Mouse (Mus musculus): ENCODE data around the gene Rho. TPM values are rescaled to one million over a fixed set of nuclear protein-coding genes. Genes with fewer than 3 reads are reported as not detected.
A peak's percentile ranks its signal among the peaks of the same experiment; 100 is the strongest.

Rho gene
- polyA plus RNA-seq, 1 experiment = 0.19 TPM

DNA sequence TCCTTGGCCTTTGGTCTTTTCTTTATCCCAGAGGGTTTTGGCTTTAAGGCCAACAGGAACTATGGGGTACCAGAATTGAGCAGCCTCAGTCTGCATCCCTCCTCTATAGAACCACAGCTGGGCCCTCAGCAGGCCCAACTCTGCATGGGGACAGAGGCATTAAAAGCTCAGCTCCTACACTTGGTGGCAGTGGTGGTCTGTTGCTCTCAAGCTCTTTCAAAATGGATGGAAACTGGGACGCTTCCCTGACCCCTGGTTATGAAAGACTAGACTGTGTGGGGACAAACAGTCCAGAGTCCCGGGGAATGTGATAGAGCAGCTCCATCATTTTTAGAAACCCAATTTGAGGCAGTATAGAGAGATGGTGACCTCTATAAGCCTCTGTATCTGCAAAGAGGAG, 6.5 kb downstream of the Rho start:
- H3K27me3 ChIP-seq (ENCODE audit: control insufficient read depth, insufficient read depth, insufficient read length) = no peaks in the 10 kb centered on the region
- H3K4me2 ChIP-seq (ENCODE audit: low read depth) = no peak overlapping the region
- TF ChIP-seq REST (IDR thresholded peaks at IDR 0.05; ENCODE audit: insufficient read depth, insufficient read length) = no peak
- no peak for TF ChIP-seq CEBPB (IDR thresholded peaks at IDR 0.05; ENCODE audit: insufficient read depth, poor library complexity, severe bottlenecking)
- TF ChIP-seq MYOD1 (IDR thresholded peaks at IDR 0.05; ENCODE audit: control insufficient read depth in 1 of 3, insufficient read length in 2 of 3, low read depth in 2 of 3) = no peak
- TF ChIP-seq E2F4 (IDR thresholded peaks at IDR 0.05; ENCODE audit: insufficient read depth) = no peak
- TF ChIP-seq TCF12 (IDR thresholded peaks at IDR 0.05; ENCODE audit: insufficient read depth, poor library complexity, severe bottlenecking) = no peak
- no peak for TF ChIP-seq TCF3 (IDR thresholded peaks at IDR 0.05; ENCODE audit: insufficient read length, low read depth)
- TF ChIP-seq MAX (IDR thresholded peaks at IDR 0.05; ENCODE audit: low read depth) = no peak
- no peak for TF ChIP-seq USF1 (IDR thresholded peaks at IDR 0.05; ENCODE audit: low read depth)
- no peak for TF ChIP-seq POLR2AphosphoS2 (IDR thresholded peaks at IDR 0.05; ENCODE audit: insufficient read length, low read depth)
- TF ChIP-seq SRF (IDR thresholded peaks at IDR 0.05; ENCODE audit: control insufficient read depth, insufficient read length, low read depth) = no peak
- TF ChIP-seq POLR2A (IDR thresholded peaks at IDR 0.05; ENCODE audit: insufficient read length, low read depth) = no peak
- no peak for TF ChIP-seq MYOG (IDR thresholded peaks at IDR 0.05; ENCODE audit: control insufficient read depth in 1 of 3, insufficient read depth in 1 of 3, insufficient read length in 2 of 3, low read depth in 2 of 3)
- no peaks in the 10 kb centered on the region for H3K79me2 ChIP-seq (ENCODE audit: control insufficient read depth, insufficient read depth)
- H3ac ChIP-seq (ENCODE audit: control insufficient read depth, insufficient read length) = no peak overlapping the region
- no peaks in the 10 kb centered on the region for H3K36me3 ChIP-seq (ENCODE audit: control insufficient read depth, insufficient read depth)
- H3K4me3 ChIP-seq = no peak overlapping the region

DNA sequence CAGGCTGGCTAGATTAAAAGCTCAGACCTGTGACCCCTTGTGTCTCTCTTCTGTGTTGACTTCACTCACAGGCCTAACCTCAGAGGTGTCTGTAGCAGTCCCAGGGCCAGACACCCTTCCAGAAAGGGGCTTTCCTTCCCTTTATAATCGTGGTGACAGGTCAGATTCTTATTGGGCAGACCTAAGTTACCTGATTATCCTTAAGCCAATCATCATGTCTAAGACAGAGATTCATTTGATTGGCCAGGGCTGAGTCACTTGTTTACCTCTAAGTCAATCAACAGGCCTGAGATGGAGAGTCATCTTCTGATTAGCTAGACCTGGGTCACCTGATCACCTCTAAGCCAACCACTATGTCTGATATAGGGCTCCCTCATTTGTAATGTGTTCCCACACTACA, 7.2 kb downstream of the Rho start:
- TF ChIP-seq E2F4 (IDR thresholded peaks at IDR 0.05; ENCODE audit: insufficient read depth) = no peak
- no peak for TF ChIP-seq USF1 (IDR thresholded peaks at IDR 0.05; ENCODE audit: low read depth)
- no peak for TF ChIP-seq SRF (IDR thresholded peaks at IDR 0.05; ENCODE audit: control insufficient read depth, insufficient read length, low read depth)
- no peak for TF ChIP-seq POLR2AphosphoS2 (IDR thresholded peaks at IDR 0.05; ENCODE audit: insufficient read length, low read depth)
- TF ChIP-seq TCF3 (IDR thresholded peaks at IDR 0.05; ENCODE audit: insufficient read length, low read depth) = no peak
- TF ChIP-seq MAX (IDR thresholded peaks at IDR 0.05; ENCODE audit: low read depth) = no peak
- TF ChIP-seq TCF12 (IDR thresholded peaks at IDR 0.05; ENCODE audit: insufficient read depth, poor library complexity, severe bottlenecking) = no peak
- H3K79me2 ChIP-seq (ENCODE audit: control insufficient read depth, insufficient read depth) = no peaks in the 10 kb centered on the region
- no peak overlapping the region for H3ac ChIP-seq (ENCODE audit: control insufficient read depth, insufficient read length)
- no peak overlapping the region for H3K4me2 ChIP-seq (ENCODE audit: low read depth)
- no peak overlapping the region for H3K4me3 ChIP-seq
- no peaks in the 10 kb centered on the region for H3K27me3 ChIP-seq (ENCODE audit: control insufficient read depth, insufficient read depth, insufficient read length)
- no peaks in the 10 kb centered on the region for H3K36me3 ChIP-seq (ENCODE audit: control insufficient read depth, insufficient read depth)

DNA sequence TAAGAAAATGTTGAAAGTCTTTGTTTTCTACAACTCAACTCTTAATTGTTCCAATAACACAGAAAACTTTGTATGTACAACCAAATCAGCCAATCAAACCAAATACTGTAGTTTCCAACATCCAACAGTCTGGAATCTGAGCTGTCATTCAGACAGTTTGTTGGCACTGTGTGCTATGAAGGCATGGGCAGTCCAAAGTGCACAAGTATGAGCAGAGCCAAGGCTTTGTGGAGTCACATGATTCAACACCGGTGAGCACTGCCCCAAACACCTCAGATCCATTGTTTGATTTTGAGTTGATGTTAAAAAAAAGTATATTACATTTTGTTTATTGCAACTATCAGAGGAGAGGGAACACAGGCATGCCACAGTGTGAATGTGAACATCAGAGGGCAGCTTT, 9.1 kb downstream of the Rho start:
- Histone ChIP-seq H3K36me3 (ENCODE audit: control insufficient read depth, insufficient read depth) (no peaks in the 10 kb centered on the region), H3K4me3 (no peak overlapping the region), H3K4me2 (ENCODE audit: low read depth) (no peak overlapping the region), H3K79me2 (ENCODE audit: control insufficient read depth, insufficient read depth) (no peaks in the 10 kb centered on the region), H3ac (ENCODE audit: control insufficient read depth, insufficient read length) (no peak overlapping the region), H3K27me3 (ENCODE audit: control insufficient read depth, insufficient read depth, insufficient read length) (no peaks in the 10 kb centered on the region)
- TF ChIP-seq MAX (IDR thresholded peaks at IDR 0.05; ENCODE audit: low read depth) (no peak), REST (IDR thresholded peaks at IDR 0.05; ENCODE audit: insufficient read depth, insufficient read length) (no peak), SRF (IDR thresholded peaks at IDR 0.05; ENCODE audit: control insufficient read depth, insufficient read length, low read depth) (no peak), E2F4 (IDR thresholded peaks at IDR 0.05; ENCODE audit: insufficient read depth) (no peak), POLR2AphosphoS2 (IDR thresholded peaks at IDR 0.05; ENCODE audit: insufficient read length, low read depth) (no peak), MYOG (IDR thresholded peaks at IDR 0.05; ENCODE audit: control insufficient read depth in 1 of 3, insufficient read depth in 1 of 3, insufficient read length in 2 of 3, low read depth in 2 of 3) (no peak), POLR2A (IDR thresholded peaks at IDR 0.05; ENCODE audit: insufficient read length, low read depth) (no peak), TCF12 (IDR thresholded peaks at IDR 0.05; ENCODE audit: insufficient read depth, poor library complexity, severe bottlenecking) (no peak), USF1 (IDR thresholded peaks at IDR 0.05; ENCODE audit: low read depth) (no peak)

DNA sequence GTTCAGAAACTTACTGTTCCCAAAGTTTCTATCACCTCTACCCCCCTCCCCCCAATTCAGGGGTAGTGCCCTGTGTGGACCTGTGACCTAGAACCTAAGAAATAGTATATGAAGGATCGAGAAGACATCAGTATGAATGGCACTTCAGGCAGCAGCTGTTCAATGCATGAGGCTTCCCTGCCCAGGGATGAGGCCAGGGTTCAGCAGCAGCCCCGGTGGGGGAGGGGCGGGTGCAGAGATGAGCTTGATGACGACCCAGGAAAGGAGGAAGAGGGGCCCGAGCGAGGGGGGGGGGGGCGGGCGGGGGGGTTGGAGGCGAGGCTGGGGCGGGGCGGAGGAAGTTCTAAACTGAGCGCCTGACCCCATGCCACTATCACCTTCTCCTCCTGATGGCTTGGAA, 9.6 kb downstream of the Rho start:
- no peaks in the 10 kb centered on the region for H3K79me2 ChIP-seq (ENCODE audit: control insufficient read depth, insufficient read depth)
- no peaks in the 10 kb centered on the region for H3K27me3 ChIP-seq (ENCODE audit: control insufficient read depth, insufficient read depth, insufficient read length)
- no peak overlapping the region for H3K4me2 ChIP-seq (ENCODE audit: low read depth)
- H3K4me3 ChIP-seq = no peak overlapping the region
- H3K36me3 ChIP-seq (ENCODE audit: control insufficient read depth, insufficient read depth) = no peaks in the 10 kb centered on the region
- TF ChIP-seq REST (IDR thresholded peaks at IDR 0.05; ENCODE audit: insufficient read depth, insufficient read length) = no peak
- no peak for TF ChIP-seq USF1 (IDR thresholded peaks at IDR 0.05; ENCODE audit: low read depth)
- no peak for TF ChIP-seq TCF12 (IDR thresholded peaks at IDR 0.05; ENCODE audit: insufficient read depth, poor library complexity, severe bottlenecking)
- TF ChIP-seq MYOD1 (IDR thresholded peaks at IDR 0.05; ENCODE audit: control insufficient read depth in 1 of 3, insufficient read length in 2 of 3, low read depth in 2 of 3) = no peak
- TF ChIP-seq E2F4 (IDR thresholded peaks at IDR 0.05; ENCODE audit: insufficient read depth) = no peak
- TF ChIP-seq MAX (IDR thresholded peaks at IDR 0.05; ENCODE audit: low read depth) = no peak
- no peak for TF ChIP-seq POLR2A (IDR thresholded peaks at IDR 0.05; ENCODE audit: insufficient read length, low read depth)
- no peak overlapping the region for H3ac ChIP-seq (ENCODE audit: control insufficient read depth, insufficient read length)

DNA sequence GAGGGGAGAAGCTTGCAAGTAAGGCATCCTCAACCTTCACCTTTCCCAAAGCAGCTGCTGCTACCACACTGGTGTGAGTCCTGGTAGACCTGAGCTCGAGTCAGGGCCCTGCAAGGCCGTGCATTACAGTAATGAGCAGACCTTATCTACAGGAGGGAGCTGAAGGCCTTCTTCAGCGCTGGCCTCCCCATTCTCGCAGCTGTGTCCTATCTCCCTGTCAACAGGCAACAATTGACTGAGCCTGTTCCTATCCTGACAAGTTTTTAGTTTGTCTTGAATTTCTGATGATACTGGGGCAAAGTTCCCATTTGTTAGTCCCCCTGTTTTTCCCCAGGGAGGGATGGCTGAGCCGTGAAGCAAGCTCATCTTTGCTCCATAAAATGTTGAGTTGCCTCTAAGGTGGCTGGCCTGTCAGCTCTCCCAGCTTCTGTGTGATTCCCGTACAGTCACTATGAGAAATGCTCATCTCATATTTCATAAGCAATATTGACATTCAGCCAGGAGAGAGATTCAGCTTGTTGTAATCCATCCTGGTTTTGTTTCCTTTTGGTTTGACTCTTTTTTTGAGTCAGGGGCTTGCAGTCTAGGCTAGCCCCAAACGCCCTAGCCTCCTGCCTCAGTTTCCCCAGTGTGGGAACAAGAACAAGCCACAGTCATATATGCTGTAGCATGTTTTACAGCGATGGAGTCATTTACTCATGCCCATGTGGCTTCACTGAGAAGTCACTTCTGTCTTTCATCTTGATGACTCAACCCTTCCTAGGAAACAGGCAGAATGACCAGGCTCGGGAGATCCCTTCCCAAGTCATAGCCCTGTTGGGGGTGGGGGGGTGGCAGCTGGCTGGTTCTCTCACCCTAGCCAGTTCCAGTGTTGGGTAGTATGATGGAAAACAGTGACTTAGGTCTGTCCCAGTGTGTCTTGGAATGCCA, 12.2 kb downstream of the Rho start:
- Histone ChIP-seq H3K36me3 (ENCODE audit: control insufficient read depth, insufficient read depth) (no peaks in the 10 kb centered on the region), H3ac (ENCODE audit: control insufficient read depth, insufficient read length) (no peak overlapping the region), H3K27me3 (ENCODE audit: control insufficient read depth, insufficient read depth, insufficient read length) (no peaks in the 10 kb centered on the region), H3K4me3 (no peak overlapping the region), H3K4me2 (ENCODE audit: low read depth) (peak overlapping the region; percentile 44), H3K79me2 (ENCODE audit: control insufficient read depth, insufficient read depth) (no peaks in the 10 kb centered on the region)
- TF ChIP-seq TCF12 (IDR thresholded peaks at IDR 0.05; ENCODE audit: insufficient read depth, poor library complexity, severe bottlenecking) (no peak), MAX (IDR thresholded peaks at IDR 0.05; ENCODE audit: low read depth) (no peak), TCF3 (IDR thresholded peaks at IDR 0.05; ENCODE audit: insufficient read length, low read depth) (no peak), POLR2AphosphoS2 (IDR thresholded peaks at IDR 0.05; ENCODE audit: insufficient read length, low read depth) (no peak), REST (IDR thresholded peaks at IDR 0.05; ENCODE audit: insufficient read depth, insufficient read length) (no peak), MYOG (IDR thresholded peaks at IDR 0.05; ENCODE audit: control insufficient read depth in 1 of 3, insufficient read depth in 1 of 3, insufficient read length in 2 of 3, low read depth in 2 of 3) (no peak), E2F4 (IDR thresholded peaks at IDR 0.05; ENCODE audit: insufficient read depth) (no peak), POLR2A (IDR thresholded peaks at IDR 0.05; ENCODE audit: insufficient read length, low read depth) (no peak), MYOD1 (IDR thresholded peaks at IDR 0.05; ENCODE audit: control insufficient read depth in 1 of 3, insufficient read length in 2 of 3, low read depth in 2 of 3) (no peak), USF1 (IDR thresholded peaks at IDR 0.05; ENCODE audit: low read depth) (no peak), SRF (IDR thresholded peaks at IDR 0.05; ENCODE audit: control insufficient read depth, insufficient read length, low read depth) (no peak), CEBPB (IDR thresholded peaks at IDR 0.05; ENCODE audit: insufficient read depth, poor library complexity, severe bottlenecking) (no peak)
